Mouse (Mus musculus) spleen, adult 12 weeks (tissue): ENCODE data around the gene Grwd1.

Experiments used
- DNase-seq: peaks from one replicate; pipeline ENCODE4 v3.0.0; 2022; ENCODE audit warnings: low spot score

Grwd1 gene

DNA sequence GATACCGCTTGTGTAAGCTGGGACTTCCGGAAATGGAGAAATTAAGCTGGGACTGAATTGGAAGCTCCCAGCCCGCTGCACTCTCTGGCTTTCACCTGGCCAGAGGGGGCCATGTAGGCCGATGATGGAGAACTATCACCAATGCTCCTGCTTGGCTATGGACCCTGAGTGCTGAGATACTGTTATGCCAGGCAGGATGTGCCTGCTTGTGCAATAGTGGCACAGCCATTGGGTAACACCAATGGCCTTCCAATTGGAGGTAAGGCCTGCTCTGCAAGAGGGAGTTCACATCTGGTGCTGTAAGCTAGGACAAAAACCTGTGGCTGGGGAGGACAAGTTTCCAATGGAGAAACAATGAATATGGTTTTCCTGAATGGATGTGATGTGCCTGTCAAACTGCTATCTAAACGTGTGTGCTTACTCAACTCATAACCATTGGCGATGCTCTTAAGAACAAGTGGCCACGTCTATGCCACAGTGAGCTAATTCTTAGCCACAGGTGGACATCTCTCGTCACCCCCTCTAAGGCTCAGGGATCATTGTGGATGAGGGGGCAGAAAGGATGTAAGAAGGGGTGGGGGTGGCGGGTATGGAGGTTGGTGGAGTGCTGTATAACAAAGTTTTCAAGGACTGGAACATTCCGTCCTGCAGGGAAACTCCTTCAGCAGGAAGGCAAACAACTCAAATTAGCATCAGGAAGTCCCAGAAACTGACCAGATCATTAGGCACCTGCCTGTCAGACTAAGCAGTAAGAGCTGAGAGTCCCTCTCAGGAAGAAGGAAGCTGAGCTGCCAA is 12.4 kb upstream of the Grwd1 start:
- DNase-seq = no peak

GRCm38 (mm10) chr7:45833924-45834323 is 3.2 kb upstream of the Grwd1 start:
- DNase-seq = no peak

DNA sequence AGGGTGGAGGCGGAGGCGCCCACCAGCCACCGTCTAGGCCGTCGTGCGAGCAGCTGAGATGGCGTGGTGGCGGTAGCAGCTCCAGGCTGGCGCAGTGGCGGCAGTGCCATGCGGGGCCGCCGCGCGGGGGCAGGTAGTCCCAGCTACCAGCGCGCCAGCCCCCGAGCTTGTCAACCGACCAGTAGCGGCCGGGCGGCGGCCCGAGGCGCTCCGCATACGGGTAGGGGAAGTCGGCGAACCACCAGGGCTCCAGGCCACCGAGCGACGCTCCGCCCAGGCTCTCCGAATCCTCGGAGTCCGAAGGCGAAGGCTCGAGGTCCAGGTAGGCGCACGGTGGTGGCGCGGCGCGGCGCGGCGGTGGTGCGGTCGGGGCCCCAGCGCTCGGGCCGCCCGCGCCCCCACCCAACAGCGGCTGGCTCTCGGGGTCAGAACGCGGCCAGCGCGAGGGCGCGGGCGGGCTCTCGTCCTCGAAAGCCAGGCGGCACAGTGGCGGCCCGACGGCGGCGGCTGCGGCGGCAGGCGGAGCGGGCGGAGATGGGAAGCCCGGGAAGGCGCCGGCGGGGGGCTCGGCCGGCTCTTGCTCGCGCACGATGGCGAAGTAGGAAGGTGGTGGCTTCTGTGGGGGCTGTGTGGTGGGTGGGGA is 2.5 kb upstream of the Grwd1 start:
- no peak for DNase-seq

- no peak for DNase-seq
Observed at GRCm38 (mm10) chr7:45832428-45832827, 1.7 kb upstream of the Grwd1 start.

GRCm38 (mm10) chr7:45831128-45831525 is 383 bp upstream of the Grwd1 start:
- DNase-seq = no peak

- no peak for DNase-seq
Observed at GRCm38 (mm10) chr7:45826631-45827030, 4.1 kb downstream of the Grwd1 start.

GRCm38 (mm10) chr7:45824598-45824997 is 6.1 kb downstream of the Grwd1 start, which contains the start of gene Kcnj14:
Gene Kcnj14, minus strand, starts transcription at chr7:45824782.
- no peak for DNase-seq

DNA sequence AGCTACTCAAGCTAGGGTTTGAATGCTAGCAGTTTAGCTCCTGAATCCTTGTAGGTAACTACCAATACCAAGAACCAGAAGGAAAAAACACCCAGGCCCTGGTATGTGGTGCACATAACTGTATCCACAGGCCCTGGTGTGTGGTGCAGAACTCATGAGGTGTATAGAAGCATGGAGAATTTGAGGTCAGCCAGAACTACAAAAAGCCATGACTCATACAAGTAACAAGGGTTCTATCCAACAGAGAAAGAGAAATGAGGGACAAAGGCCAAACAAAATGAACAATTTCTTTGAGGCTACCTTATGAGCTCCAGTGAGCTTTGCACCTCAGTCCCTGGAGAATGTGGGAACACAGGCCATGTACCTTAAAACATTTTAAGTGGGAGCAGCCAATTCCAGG is 9.8 kb downstream of the Grwd1 start:
- no peak for DNase-seq

- DNase-seq = no peak
Observed at GRCm38 (mm10) chr7:45819843-45820242, 10.9 kb downstream of the Grwd1 start.

DNA sequence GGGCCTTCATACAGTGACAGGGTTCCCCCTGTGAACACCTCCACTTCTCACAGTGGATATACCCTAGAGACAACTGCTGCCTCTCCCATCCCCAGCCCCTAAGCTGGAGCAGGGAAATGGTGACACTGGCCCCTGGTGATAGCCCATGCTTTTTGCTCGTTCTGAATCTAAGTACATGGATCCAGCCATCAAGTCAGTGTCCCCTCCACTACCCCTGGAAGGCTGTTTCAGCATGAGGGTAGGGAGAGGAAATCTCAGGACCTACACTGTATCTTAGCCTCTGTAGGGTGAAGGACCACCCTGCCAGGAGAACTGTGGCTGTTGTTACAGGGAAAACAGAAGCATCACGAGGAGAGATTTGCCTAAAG is 14.8 kb downstream of the Grwd1 start:
- DNase-seq = no peak

- DNase-seq = no peak
Observed at GRCm38 (mm10) chr7:45815323-45815983, 15.3 kb downstream of the Grwd1 start.

GRCm38 (mm10) chr7:45814841-45815240 is 15.9 kb downstream of the Grwd1 start:
- no peak for DNase-seq

- DNase-seq = peak; percentile 98
Observed at GRCm38 (mm10) chr7:45813787-45814779, 16.7 kb downstream of the Grwd1 start, which contains the start of gene Cyth2. Gene Cyth2, minus strand, starts transcription at chr7:45814581.

GRCm38 (mm10) chr7:45812921-45813320 is 17.8 kb downstream of the Grwd1 start:
- DNase-seq = no peak

GRCm38 (mm10) chr7:45809276-45810075 is 21.3 kb downstream of the Grwd1 start:
- no peak for DNase-seq

- no peak for DNase-seq
Observed at GRCm38 (mm10) chr7:45808471-45808870, 22.3 kb downstream of the Grwd1 start.

- no peak for DNase-seq
Observed at GRCm38 (mm10) chr7:45805941-45806340, 24.8 kb downstream of the Grwd1 start.

DNA sequence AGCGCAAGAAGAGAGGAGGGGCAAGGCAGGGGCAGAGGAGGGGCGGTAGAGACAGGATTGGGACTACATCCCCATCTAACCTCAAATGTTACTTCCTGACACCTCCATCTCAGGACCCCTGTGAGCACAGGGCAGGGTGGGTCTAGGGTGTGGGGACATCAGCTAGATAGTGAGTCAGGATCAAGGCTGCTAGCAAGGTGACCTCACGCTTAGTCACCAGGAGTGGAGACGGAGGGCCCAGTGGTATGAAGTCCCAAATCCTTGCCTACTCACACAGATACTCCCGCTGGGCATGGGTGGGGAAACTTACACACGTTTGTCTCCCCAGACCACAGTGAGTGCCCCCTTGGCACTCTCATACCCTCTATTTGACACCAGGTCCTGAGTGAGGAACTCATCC is 28.2 kb downstream of the Grwd1 start:
- no peak for DNase-seq

- peak; percentile 84 for DNase-seq
Observed at GRCm38 (mm10) chr7:45801348-45801747, 29.4 kb downstream of the Grwd1 start.

- peak; percentile 58 for DNase-seq
Observed at GRCm38 (mm10) chr7:45800546-45801204, 30.1 kb downstream of the Grwd1 start.
